In genomic region chr3:14667126-14667525, GRCm38 (mm10) we compare ENCODE assay signal across 8 mouse cellular contexts. TPM values are rescaled to one million over a fixed set of nuclear protein-coding genes. Genes with fewer than 3 reads are reported as not detected.
DNase-seq lines count a peak whose midpoint lies in the region; ATAC-seq and TF ChIP-seq lines count a peak whose summit lies in the region.

No protein-coding gene starts in this region.

- no peak for ATAC-seq in forebrain, postnatal 0 days
- no peak for ATAC-seq in forebrain, embryonic 12.5 days (ENCODE audit: low FRiP score)
- ATAC-seq in lung, embryonic 14.5 days (ENCODE audit: insufficient read depth): peak; percentile 52; the same call in 1 of the 2 replicates

- no peaks in the 10 kb centered on the region for H3K9me3 ChIP-seq in forebrain, postnatal 0 days (ENCODE audit: low read length)
- H3K9me3 ChIP-seq in forebrain, embryonic 12.5 days: no peaks in the 10 kb centered on the region
- H3K9me3 ChIP-seq in lung, embryonic 14.5 days (ENCODE audit: low read depth, low read length): no peaks in the 10 kb centered on the region

- WGBS in forebrain, postnatal 0 days: 45% methylated on average over 2 of the region's 2 CpGs
- WGBS in forebrain, embryonic 12.5 days: 52% methylated on average over 2 of the region's 2 CpGs
- 42% methylated on average over 2 of the region's 2 CpGs for WGBS in lung, embryonic 14.5 days

- peak; percentile 63 for TF ChIP-seq CTCF in forebrain, postnatal 0 days (IDR thresholded peaks at IDR 0.05; ENCODE audit: low read depth)
- TF ChIP-seq CTCF in cortical plate, adult 2 months (IDR thresholded peaks at IDR 0.05; ENCODE audit: extremely low read depth, insufficient read depth, low read length): peak; percentile 69
- TF ChIP-seq CTCF in lung, embryonic 14.5 days (IDR thresholded peaks at IDR 0.05; ENCODE audit: low read depth): peak; percentile 72

- no peaks in the 10 kb centered on the region for H3K36me3 ChIP-seq in forebrain, postnatal 0 days (ENCODE audit: insufficient read depth)
- H3K36me3 ChIP-seq in forebrain, embryonic 12.5 days (replicated peaks): no peaks in the 10 kb centered on the region
- no peaks in the 10 kb centered on the region for H3K36me3 ChIP-seq in lung, embryonic 14.5 days (ENCODE audit: insufficient read depth)

- H3K9ac ChIP-seq in forebrain, postnatal 0 days: no peak overlapping the region
- no peak overlapping the region for H3K9ac ChIP-seq in forebrain, embryonic 12.5 days
- no peak overlapping the region for H3K9ac ChIP-seq in lung, embryonic 14.5 days

- H3K27ac ChIP-seq in forebrain, postnatal 0 days (ENCODE audit: low read depth, low read length): no peak overlapping the region
- H3K27ac ChIP-seq in forebrain, embryonic 12.5 days: no peak overlapping the region
- H3K27ac ChIP-seq in cortical plate, adult 2 months (ENCODE audit: insufficient read depth, low read length): no peak overlapping the region
- H3K27ac ChIP-seq in lung, embryonic 14.5 days (ENCODE audit: low read depth): no peak overlapping the region

- H3K4me3 ChIP-seq in forebrain, postnatal 0 days (ENCODE audit: low read depth, low read length): no peak overlapping the region
- no peak overlapping the region for H3K4me3 ChIP-seq in forebrain, embryonic 12.5 days (replicated peaks)
- no peak overlapping the region for H3K4me3 ChIP-seq in cortical plate, adult 2 months (ENCODE audit: insufficient read depth, low read length)
- H3K4me3 ChIP-seq in lung, embryonic 14.5 days (ENCODE audit: low read depth, low read length): no peak overlapping the region

- TF ChIP-seq POLR2A in cortical plate, adult 2 months (IDR thresholded peaks at IDR 0.05; ENCODE audit: extremely low read depth, insufficient read depth, low read length): no peak

- H3K27me3 ChIP-seq in forebrain, postnatal 0 days (ENCODE audit: insufficient read depth, low read length): no peaks in the 10 kb centered on the region
- no peaks in the 10 kb centered on the region for H3K27me3 ChIP-seq in forebrain, embryonic 12.5 days
- H3K27me3 ChIP-seq in lung, embryonic 14.5 days (ENCODE audit: insufficient read depth, low read length): no peaks in the 10 kb centered on the region

- H3K4me1 ChIP-seq in forebrain, postnatal 0 days (ENCODE audit: insufficient read depth): no peaks in the 10 kb centered on the region
- no peaks in the 10 kb centered on the region for H3K4me1 ChIP-seq in forebrain, embryonic 12.5 days
- H3K4me1 ChIP-seq in cortical plate, adult 2 months (ENCODE audit: control insufficient read depth, insufficient read depth, low read length): no peaks in the 10 kb centered on the region
- H3K4me1 ChIP-seq in lung, embryonic 14.5 days (ENCODE audit: insufficient read depth): no peaks in the 10 kb centered on the region

- DNase-seq in forebrain, postnatal 0 days: peak; percentile 21
- peak; percentile 55 for DNase-seq in urinary bladder, postnatal 14 days (ENCODE audit: low spot score)
- DNase-seq in urinary bladder, postnatal 10 days (ENCODE audit: low spot score): no peak
- peak; percentile 39 to 68 for DNase-seq in kidney, adult 8-10 months
- DNase-seq in lung, embryonic 14.5 days: peak; percentile 75
- DNase-seq in right cerebral cortex, postnatal 25 days: peak; percentile 34

- H3K4me2 ChIP-seq in forebrain, postnatal 0 days (ENCODE audit: low read depth): no peak overlapping the region
- H3K4me2 ChIP-seq in forebrain, embryonic 12.5 days: no peak overlapping the region
- no peak overlapping the region for H3K4me2 ChIP-seq in lung, embryonic 14.5 days

RNA-seq across cellular contexts. Expression of gene Car13, which starts 25.6 kb away (rescaled TPM):
- 2.5 and 3.9 TPM in 2 replicates for total RNA-seq in forebrain, postnatal 0 days (2014; rRNA removed)
- polyA plus RNA-seq in forebrain, postnatal 0 days (2015; fragmentation: Nextera tagmentation; extraction: Ambion mirVana): 2.3 and 2.5 TPM in 2 replicates
- polyA plus RNA-seq in forebrain, embryonic 12.5 days (2016; fragmentation: Nextera tagmentation; extraction: Ambion mirVana): 1.4 and 2.1 TPM in 2 replicates
- 0.98 and 1.7 TPM in 2 replicates for polyA plus RNA-seq in cortical plate, adult 2 months (2012; rRNA removed)
- polyA plus RNA-seq in lung, embryonic 14.5 days (2014; fragmentation: Nextera tagmentation; extraction: Ambion mirVana): 8.8 and 9.0 TPM in 2 replicates

RNA-seq across cellular contexts. Expression of gene 1810022K09Rik, which starts 56.0 kb away (rescaled TPM):
- 90.0 and 108 TPM in 2 replicates for total RNA-seq in forebrain, postnatal 0 days (2014; rRNA removed)
- 369 and 512 TPM in 2 replicates for polyA plus RNA-seq in forebrain, postnatal 0 days (2015; fragmentation: Nextera tagmentation; extraction: Ambion mirVana)
- 517 and 522 TPM in 2 replicates for polyA plus RNA-seq in forebrain, embryonic 12.5 days (2016; fragmentation: Nextera tagmentation; extraction: Ambion mirVana)
- polyA plus RNA-seq in cortical plate, adult 2 months (2012; rRNA removed): 103 TPM in 2 replicates
- polyA plus RNA-seq in lung, embryonic 14.5 days (2014; fragmentation: Nextera tagmentation; extraction: Ambion mirVana): 359 and 418 TPM in 2 replicates
